Mouse (Mus musculus) c-Kit-positive CD71-negative TER-119-negative erythroid progenitor cells, embryonic 14.5 days (primary cell): Measurements from ENCODE around the gene Casq1.

Experiments
- DNase-seq: peaks from one replicate; pipeline ENCODE4 v3.0.0-alpha.2; 2013; ENCODE audit warnings: low read depth

Casq1 gene

GRCm38 (mm10) chr1:172206141-172206917 is 13.3 kb downstream of the Casq1 start, which contains the start of gene Pea15a:
Gene Pea15a (minus strand): TSS chr1:172206804.
- DNase-seq = no peak

GRCm38 (mm10) chr1:172205741-172206087 is 14.0 kb downstream of the Casq1 start:
- no peak for DNase-seq

- no peak for DNase-seq
These were observed 14.6 kb downstream of the Casq1 start for GRCm38 (mm10) chr1:172204814-172205740.

GRCm38 (mm10) chr1:172204033-172204813 is 15.4 kb downstream of the Casq1 start:
- no peak for DNase-seq

- DNase-seq = no peak
These were observed 16.1 kb downstream of the Casq1 start for GRCm38 (mm10) chr1:172203566-172203965.

GRCm38 (mm10) chr1:172202894-172203522 is 16.7 kb downstream of the Casq1 start:
- DNase-seq = no peak

GRCm38 (mm10) chr1:172201967-172202880 is 17.4 kb downstream of the Casq1 start:
- no peak for DNase-seq

- DNase-seq = no peak
These were observed 18.7 kb downstream of the Casq1 start for GRCm38 (mm10) chr1:172200871-172201447.

GRCm38 (mm10) chr1:172200161-172200560 is 19.5 kb downstream of the Casq1 start:
- DNase-seq = no peak

GRCm38 (mm10) chr1:172198996-172199395 is 20.7 kb downstream of the Casq1 start:
- DNase-seq = no peak

- no peak for DNase-seq
These were observed 21.4 kb downstream of the Casq1 start for GRCm38 (mm10) chr1:172198316-172198715.

GRCm38 (mm10) chr1:172197851-172198250 is 21.8 kb downstream of the Casq1 start:
- no peak for DNase-seq

- no peak for DNase-seq
These were observed 22.5 kb downstream of the Casq1 start for GRCm38 (mm10) chr1:172197146-172197545.

- DNase-seq = no peak
These were observed 25.2 kb downstream of the Casq1 start for GRCm38 (mm10) chr1:172194435-172194834.

- DNase-seq = no peak
These were observed 27.5 kb downstream of the Casq1 start for GRCm38 (mm10) chr1:172192217-172192616.

- DNase-seq = no peak
These were observed 28.1 kb downstream of the Casq1 start for GRCm38 (mm10) chr1:172191578-172191977.

- DNase-seq = no peak
These were observed 30.8 kb downstream of the Casq1 start for GRCm38 (mm10) chr1:172188891-172189290.

GRCm38 (mm10) chr1:172186401-172187289 is 33.0 kb downstream of the Casq1 start:
- no peak for DNase-seq

GRCm38 (mm10) chr1:172183915-172184314 is 35.8 kb downstream of the Casq1 start:
- DNase-seq = no peak
